Mouse (Mus musculus) layer of hippocampus, postnatal 14 days (tissue): ENCODE results near the gene Auh. TPM values are rescaled to one million over a fixed set of nuclear protein-coding genes. Genes with fewer than 3 reads are reported as not detected.

Experiments
- DNase-seq, 2 experiments: peaks; one replicate each; pipeline ENCODE4 v3.0.0; 2021 to 2022; ENCODE audit warnings: low spot score in 2 of 2, mixed read lengths in 1 of 2
- total RNA-seq, 2 experiments: library from RNA; stranded (reverse); gene quantifications; 2 replicates each; pipeline ENCODE4 v1.2.3; 2021

Gene Auh
- total RNA-seq, 2 experiments from 2014 or later: 99.3 to 109 TPM

DNA sequence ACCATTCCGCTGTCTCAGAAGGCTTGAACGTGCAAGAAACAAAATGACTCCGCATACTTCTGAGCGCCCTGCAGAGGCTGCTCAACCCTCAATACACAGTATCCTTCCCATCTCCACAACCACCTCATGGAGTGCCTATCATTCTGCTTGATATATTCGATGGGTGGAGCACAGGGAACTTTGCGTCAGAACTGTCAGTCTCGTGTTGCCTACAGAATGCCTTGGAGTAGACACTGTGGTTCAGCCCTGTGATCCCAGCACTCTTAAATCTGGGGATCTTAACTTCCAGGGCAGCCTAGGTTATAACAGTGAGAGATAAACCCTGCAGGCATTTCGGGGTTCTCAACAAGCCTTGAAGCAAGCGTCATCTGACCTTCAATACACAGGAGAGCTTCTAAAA is 1.1 kb downstream of the Auh start:
- DNase-seq: peak; percentile 26 to 29

DNA sequence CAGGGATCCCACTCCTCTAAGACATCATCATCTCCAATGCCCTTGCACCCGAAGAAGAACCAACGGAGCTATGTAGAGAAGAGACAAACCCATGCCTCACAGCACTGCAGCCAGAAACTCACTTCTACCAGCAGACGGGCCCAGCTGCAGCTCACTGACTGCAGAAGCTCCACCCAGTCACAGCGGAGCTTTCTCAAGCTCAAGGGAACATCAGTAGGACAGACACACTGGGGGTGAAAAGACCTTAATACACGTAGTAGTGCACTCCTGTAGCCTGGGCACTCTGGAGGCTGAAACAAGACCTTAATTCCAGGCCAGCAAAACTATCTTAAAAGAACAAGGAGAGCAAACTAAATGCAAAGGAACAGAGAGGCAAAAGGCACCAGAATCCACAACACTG is 5.0 kb downstream of the Auh start:
- no peak for DNase-seq

DNA sequence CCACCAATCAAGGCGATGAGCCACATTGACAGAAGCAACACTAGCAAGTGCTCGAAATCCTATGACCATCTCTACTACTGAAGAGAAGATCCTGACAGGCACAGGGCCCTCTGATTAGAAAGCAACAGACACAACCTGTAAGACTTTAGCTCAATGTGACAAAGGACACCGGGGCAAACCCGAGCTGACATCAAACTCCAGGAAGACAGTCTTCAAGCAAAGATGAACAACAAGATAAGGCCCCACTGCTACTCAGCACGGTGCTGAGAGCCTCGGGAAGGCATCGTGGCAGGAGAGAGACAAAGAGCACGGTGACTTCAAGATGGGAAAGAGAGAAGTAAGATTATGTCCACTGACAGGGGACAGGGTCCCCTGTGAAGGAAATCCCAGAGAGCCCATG is 7.5 kb downstream of the Auh start:
- DNase-seq: no peak

DNA sequence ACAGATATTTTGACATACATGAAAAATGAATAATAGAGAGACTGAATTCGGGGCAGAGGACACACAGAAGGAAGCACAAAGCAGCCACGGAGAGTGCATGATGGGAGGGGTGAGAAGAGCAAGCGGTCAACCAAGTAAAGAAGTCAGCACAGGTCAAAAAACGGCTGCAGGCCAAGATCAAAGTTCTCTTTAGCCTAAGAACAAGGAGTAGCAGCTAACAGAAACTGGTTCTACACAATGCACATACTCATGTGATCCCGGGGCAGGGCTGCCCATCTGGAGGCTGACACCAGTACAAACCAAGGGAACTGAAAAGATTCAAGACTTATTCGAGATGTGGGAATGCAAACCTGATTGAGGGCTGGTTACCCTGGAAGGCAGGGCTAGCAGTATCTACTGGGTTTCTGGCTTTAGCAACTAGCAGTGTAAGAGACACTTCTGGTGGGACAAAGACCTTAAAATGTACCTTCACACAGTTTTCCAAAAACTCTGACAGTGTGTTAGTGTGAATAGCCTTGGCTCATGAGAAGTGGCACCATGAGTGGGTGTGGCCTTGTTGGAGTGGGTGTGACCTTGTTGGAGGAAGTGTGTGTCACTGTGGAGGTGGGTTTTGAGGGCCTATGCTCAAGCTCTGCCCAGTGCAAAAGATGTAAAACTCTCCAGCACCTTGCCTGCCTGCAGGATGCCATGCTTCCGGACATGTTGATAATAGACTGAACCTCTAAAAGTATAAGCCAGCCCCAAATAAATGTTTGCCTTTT is 8.2 kb downstream of the Auh start:
- no peak for DNase-seq

DNA sequence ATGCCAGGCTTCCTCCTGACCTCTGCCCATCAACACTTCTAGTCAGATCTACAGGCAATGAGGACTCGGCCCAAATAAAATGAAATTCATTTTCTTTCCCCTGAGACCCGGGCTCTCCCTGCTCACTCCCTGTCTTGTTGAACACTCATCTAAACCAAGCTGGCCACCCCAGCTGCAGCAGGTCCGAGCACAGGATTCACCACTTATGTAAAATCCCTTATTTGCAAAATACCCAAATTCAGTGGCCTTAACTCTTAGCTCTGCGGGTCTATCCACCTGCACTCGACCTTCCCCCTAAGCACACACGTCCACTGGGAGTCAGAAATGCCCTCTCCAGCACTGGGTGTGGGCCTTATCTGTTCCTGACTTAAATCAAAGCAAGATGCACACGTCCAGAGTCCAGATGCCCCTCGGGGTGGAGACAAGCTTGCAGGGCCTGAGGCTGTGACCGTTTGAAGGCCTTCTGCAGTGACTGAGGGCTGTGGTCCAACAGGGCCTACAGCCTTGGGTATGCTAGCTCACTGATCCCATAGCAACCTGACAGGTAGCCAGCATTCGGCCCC is 9.6 kb downstream of the Auh start:
- DNase-seq: no peak

DNA sequence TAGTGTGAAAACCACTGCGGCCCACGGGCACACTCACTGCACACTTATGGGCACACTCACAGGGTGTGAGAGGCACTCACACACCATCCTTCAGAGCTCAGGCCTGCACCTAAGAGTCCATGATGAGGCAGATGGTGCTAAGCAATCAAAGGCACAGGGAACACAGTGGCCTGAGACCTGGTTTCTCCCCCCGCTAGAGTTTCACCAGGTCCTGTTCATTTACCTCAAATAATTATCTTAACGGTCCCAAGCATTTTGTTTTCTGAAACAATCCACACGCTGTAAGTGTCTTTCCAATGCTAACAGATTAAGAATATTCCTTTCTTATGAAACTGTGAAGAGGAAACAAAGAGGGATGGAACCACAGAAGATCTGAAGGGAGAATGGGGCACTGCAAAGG is 11.1 kb downstream of the Auh start:
- no peak for DNase-seq

DNA sequence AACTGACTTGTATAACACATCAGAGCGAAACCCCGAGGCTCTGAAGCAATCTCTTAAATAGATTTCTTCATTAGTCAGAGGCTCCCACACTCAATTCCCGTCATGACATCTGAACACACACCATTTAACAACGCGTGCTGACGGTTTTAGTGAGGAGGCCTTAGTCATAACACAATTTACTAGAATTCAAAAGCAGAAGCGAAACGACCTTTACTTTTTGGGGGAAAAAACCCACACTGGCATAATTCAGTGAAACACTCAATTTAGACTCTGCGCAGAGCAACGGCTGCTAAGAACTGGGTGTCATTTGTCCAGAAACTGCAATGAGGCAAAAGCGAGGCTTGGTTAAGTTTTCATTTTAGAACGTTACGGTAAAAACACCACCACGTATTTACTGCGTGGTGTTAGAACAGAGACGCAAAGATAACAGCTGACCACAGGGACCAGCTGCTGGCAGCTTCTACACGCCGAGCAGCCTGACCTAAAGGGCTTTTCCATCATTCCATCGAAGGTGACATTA is 14.8 kb downstream of the Auh start:
- DNase-seq: no peak

DNA sequence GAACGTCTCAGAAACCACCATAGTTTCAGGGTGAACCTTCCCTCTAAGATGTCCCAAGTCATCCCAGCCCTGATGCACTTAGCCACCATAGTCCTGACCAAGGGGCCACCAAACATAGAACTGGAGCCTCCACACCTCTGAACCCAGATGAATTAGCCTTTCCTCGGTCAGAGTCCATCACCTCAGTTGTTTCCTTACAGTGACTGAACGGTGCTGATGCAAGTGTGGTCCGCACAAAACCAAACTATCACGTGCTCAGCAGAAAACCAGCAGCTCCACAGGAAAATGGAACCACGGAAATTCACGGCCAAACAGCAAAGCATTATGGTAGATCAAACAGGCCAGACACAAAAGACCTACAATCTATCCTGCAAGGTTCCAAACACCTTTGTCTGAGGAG is 15.6 kb downstream of the Auh start:
- no peak for DNase-seq

DNA sequence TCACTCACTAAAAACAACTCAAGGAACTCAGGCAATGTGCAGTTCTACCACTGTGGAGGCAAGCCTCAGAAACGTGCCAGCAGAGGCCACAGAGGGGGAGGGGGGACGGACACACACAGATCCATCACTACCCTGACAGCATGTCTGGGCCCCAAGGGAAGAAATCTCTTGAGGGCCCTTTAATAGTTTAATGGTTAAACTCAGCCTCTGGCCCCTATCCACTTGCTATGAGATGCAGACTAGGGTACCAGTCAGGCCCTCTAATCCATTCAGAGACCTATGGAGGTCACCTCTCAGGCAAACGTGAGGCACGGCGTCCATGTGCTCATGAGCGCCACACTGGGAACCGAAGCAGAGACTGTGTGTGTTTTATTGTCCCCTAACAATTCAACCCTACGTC is 17.0 kb downstream of the Auh start:
- DNase-seq: no peak

DNA sequence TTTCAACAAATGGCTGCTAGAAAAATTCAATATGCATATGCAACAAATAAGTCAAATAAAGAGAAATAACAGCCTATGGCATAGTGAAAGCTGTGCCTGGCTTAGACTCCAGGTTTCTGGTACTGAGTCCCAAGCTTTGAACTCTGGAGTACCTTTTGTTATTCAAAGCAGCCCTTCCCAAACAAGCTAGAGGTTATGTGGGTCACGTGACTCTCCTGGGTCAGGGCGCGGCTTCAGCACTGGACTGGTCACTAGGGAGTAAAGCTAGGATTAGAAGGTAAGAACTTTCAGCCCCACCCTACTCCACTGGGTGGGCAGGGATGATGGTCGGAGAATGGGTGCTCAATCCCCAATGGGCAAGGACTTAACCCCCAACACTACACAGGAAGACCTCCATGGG is 18.2 kb downstream of the Auh start:
- DNase-seq: no peak

DNA sequence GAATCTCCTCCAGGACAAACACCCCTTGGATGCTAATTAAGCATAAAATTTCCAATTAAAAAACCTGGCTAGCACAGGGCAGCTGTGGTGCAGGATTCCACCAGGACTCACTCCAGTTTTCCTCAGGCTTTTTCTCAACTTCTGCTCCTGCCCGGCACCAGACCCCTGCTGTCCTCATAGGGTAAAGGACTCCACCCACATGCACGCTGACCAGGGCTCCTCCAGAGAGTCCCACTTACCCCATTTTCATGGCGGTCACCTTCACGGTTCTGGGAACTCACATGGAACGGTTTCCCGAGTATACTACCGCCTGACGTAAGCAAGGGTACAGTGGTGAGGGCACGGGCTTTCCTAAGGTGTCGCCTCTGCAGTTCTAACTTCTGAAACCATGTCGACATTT is 23.2 kb downstream of the Auh start:
- DNase-seq: no peak

DNA sequence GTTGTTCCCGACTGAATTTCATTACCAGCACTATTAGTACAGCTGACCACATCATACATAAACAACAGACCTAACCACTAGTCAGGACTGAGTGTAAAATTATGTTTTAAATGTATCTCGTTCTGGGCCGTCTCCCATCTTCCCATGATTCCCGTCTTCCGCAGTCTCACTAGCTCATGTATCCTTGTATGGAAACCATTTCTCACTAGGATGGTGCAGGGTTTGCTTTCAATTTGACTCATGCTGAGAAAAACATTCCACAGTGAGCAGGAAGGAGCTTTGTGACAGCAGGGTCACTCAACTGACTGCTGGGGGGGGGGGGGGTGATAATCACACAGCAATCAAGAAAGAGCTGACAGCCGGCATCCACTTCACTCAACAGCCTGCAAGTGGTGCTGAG is 25.3 kb downstream of the Auh start:
- DNase-seq: no peak

DNA sequence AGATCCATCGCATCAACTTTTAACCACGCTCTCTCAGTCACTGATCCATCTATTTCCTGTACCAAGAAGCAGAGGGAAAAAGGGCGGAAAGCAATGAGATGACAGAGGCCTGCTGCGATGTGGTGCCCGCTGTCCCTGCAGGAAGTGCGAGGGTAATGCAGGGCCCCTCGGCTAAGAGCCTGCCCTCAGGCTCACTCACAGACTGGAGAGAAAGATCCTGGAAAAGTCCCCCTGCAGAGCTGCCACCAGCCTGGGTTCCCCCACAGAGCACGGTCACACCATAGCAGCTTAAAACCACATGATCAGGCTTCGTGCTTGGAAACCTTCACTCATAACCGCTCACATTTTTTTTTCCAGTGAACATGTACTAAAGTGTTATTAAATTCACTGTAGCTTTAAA is 25.7 kb downstream of the Auh start:
- no peak for DNase-seq

DNA sequence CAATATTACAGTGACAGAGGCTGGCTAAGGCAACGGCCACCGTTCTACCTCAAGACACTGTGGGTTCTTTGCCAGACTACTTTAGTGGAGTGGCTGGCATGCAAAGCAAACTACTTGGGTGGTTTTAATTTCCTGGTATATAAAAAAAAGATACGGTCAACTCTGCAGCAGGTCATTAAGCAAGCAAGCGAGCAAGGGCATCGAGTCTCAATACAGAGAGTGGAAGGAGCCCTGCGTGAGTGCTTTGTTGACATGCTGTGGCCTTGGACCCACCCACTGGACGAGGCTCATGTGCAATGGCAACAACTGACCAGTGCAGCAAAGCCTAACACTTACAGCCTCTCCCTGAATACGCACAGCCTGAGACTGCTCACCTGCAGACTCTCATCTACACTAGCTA is 27.0 kb downstream of the Auh start:
- DNase-seq: no peak

DNA sequence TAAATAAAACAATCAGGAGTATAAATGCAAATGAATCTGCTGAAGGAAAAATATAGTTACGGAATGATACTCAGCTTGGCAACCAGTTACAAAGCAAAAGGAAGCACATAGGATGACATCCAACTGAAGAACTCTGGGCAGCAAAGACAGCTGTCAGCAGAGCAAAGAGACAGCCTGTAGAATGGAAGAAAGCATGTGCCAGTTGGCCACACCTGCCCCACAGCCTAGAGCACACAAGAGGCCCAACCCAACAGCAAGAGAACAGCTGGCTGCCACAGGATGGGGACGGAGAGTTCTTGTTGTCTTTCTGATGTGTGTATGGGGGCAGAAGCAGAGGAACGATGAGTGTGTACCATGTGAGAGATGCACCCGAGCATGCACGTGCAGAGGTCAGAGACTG is 29.8 kb downstream of the Auh start:
- DNase-seq: peak in 1 of 2 experiments; percentile 11

DNA sequence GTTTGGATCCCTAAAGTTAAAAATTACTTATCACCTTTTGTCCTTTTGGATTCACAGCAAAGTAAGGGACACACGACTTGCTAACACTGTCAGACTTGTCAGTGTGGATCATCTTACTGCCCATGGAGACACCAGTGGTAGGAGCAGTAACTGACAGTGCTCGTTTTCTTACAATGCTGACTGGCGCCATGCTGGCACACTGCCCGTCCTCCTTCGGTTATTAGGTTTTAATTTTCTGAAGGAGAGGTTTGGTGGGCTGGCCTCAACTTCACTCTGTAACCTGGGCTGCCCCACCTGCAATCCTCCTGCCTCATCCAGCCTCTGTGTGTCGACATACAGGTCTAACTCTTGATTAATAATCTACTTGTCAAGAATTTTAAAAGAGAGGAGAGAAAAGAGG is 31.7 kb downstream of the Auh start:
- no peak for DNase-seq

DNA sequence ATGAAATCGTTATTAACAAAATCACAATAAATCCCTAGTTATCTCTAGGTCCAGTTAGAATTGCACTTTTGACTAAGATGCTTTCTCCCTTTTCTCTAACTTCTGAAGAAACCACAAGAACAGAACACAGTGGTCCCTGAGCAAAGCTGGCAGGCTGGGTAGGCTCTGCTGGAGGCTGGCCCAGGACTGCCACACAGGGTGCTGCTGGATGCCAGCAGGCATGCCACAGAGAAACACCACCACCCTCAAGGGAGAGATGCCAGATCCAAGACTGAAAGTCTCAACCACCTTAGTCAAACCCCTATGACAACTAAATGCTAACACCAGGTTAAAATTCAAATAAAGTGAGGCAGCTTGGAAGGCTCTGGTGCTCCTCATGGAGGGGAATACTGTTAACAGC is 36.7 kb downstream of the Auh start:
- DNase-seq: peak; percentile 30 to 73

DNA sequence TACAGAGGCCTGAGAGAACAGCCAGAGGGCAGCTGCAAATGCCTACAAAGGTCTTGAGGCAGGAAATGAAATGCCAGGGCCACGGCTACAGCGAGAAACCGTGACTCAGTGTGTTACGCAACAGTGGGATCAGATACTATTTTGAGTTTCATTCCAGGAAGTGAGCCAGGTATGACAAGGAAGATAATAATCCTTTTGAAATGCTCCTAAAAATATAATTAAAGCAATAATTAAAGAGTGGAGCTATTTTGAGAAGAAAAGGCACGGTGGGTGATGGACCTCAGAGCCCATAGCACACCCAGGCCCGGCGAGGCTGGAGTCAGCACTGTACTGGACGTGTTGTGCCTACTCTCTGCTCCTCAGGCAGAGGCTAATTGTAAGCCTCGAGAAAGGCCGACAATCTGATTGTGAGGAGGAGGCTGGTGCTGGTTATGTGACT is 37.4 kb downstream of the Auh start:
- no peak for DNase-seq

DNA sequence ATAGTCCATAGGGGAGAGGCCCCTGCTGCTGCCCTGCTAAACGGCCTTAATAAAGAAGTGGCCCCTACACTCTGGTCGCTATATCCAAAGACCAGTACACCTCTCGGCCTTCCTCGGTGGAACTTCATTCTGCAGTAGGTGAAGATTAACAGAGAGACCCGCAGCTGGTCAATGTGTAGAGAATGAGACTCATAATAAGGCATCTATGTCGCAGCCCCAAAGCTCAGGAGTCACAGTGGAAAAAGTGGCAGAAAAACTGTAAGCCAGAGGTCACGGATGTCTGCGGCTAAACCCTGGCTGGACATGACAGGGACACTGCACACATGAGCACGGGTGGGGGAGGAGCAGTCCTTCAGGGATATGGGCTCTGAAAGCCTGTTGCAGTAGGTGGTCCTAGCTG is 39.2 kb downstream of the Auh start:
- DNase-seq: no peak

DNA sequence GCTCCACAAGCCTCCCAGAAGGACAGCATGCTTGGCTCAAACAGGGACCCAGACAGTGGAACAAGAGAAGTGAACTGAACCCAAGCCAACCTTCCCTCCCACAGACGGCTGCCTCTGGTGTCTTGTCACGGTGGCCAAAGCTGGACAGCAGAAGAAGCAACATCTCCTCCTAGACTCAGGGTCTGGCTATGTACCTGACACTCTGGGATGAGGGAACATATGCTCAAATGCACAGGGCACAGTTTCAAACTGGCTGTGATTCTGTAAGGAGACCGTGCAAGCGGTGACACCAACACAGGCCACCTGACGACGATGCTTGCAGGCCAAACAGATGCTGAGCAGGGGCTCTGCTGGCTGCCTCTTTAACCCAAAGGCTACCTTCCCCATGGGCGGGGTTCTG is 42.7 kb downstream of the Auh start:
- DNase-seq: no peak

DNA sequence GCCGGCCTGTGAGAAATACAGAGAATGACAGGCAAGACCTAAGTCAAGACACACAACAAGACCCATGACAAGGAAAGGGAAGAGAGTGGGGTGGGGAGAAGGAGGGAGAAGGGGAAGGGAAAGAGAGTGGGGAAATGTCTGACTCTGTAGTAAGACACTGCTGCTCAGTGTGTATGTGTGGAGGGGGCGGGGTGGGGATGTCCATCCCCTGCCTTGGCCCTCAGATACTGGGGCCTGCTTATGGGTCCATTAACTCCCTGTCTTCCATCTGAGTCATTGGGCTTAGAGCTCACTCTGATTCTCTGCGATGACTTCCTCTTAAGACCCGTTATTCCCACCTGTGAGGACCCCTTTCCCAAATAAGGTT is 45.5 kb downstream of the Auh start:
- DNase-seq: no peak

DNA sequence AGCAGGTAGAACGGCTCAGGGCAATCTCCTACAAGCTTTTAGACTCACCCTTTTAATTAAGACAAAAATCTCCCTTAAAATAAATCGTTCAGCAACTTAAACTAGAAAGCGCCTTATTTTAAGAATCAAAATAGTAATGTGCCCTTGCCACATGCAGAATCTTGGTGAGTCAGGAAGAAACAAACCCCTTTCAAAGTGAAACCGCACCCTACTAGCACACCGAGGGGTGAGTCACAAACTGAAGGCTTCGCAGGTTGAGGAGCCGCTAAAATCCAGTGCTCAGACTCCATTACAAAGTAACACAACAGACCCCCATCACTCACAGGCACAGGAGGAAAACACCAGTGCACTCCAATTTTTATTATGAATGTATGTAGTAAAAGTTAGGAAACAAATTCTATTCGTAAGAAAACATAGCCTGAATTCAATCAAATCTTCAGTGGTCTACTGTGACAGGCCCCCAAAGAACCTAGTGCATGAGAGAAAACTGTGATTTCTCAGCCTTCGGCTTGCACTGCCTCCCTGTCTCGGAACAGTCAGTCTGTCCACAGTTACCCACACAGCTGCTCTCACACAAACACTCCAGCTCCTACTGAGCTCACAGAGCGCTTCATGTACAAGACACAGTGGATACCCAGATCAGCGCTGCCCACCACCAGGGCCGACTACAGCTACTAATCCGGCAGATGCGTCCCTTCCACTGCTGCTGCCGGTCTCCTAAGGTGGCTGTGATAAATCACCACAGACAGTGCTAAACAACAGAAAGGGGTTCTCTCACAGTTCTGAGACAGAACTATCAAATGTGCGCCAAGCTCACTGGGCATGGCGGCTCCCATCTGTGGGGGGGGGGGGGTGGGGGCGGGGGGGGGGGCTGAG is 46.2 kb downstream of the Auh start:
- DNase-seq: peak in 1 of 2 experiments; percentile 23
